Mouse (Mus musculus) ES-Bruce4 (cell line): ENCODE results near the gene Eps15.

Experiments
- CTCF ChIP-seq: IDR thresholded peaks from one replicate; pipeline ENCODE4 v1.8.1; 2011; ENCODE audit warnings: low read depth, low read length
- EP300 ChIP-seq: IDR thresholded peaks from 2 replicates; pipeline ENCODE4 v1.6.1; 2011; ENCODE audit warnings: low read depth, low read length; ENCODE audit not compliant: insufficient read depth
- POLR2A ChIP-seq: IDR thresholded peaks from one replicate; pipeline ENCODE4 v1.8.1; 2011; ENCODE audit warnings: low read length; ENCODE audit not compliant: insufficient read depth

DNA sequence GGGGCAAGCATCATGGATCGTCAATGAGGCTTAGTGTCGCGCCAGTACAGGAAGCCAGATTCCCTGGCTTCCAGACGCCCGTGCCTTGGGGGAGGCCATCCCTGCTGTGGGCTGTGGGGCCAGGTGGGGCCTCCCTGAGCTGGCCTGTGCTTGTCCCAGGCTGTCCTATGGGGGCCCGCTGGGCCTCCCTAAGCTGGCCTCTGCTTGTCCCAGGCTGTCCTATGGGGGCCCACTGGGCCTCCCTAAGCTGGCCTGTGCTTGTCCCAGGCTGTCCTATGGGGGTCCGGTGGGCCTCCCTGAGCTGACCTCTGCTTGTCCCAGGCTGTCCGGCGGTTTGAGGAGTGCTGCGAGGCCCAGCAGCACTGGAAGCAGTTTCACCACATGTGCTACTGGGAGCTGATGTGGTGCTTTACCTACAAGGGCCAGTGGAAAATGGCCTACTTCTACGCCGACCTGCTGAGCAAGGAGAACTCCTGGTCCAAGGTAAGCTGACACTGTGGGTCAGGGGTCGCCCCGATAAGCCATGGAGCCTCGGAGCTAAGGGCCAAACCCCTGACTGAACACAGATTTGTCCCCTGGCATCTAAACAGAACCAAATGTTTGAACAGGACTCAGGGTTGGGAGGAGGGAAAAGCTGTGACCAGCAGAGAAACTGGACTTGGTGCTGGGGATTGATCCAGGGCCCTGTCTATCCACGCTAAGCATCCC is 152.8 kb downstream of the Eps15 start:
- TF ChIP-seq CTCF (no peak), POLR2A (no peak), EP300 (no peak)
